Mouse (Mus musculus): Measurements from ENCODE around the gene Tldc1.

- no peak for TF ChIP-seq POLR2A (IDR thresholded peaks at IDR 0.05; ENCODE audit: low read depth, low read length)
- no peak for TF ChIP-seq CTCF (IDR thresholded peaks at IDR 0.05; ENCODE audit: borderline replicate concordance, insufficient read depth, low read length)
These were observed 15.7 kb downstream of the Tldc1 start for GRCm38 (mm10) chr8:119762226-119763220.

Data from embryonic fibroblast, embryonic 13.5 days (primary cell).